Mouse (Mus musculus): ENCODE results near the gene Zbtb16. TPM values are rescaled to one million over a fixed set of nuclear protein-coding genes. Genes with fewer than 3 reads are reported as not detected.

Gene Zbtb16
- total RNA-seq, 2 experiments from 2014 or later, result 4.7 to 5.8 TPM

GRCm38 (mm10) chr9:48773130-48773529, 62.9 kb downstream of the Zbtb16 start:
- no peak for ATAC-seq (replicated peaks; ENCODE audit: poor library complexity)

- peak; percentile 71 for ATAC-seq (replicated peaks; ENCODE audit: poor library complexity)
These were observed 64.5 kb downstream of the Zbtb16 start for GRCm38 (mm10) chr9:48771504-48771903.

GRCm38 (mm10) chr9:48768965-48769364, 67.1 kb downstream of the Zbtb16 start:
- no peak for ATAC-seq (replicated peaks; ENCODE audit: poor library complexity)

- ATAC-seq (replicated peaks; ENCODE audit: poor library complexity), result no peak
These were observed 68.2 kb downstream of the Zbtb16 start for GRCm38 (mm10) chr9:48767666-48768432.

- no peak for ATAC-seq (replicated peaks; ENCODE audit: poor library complexity)
These were observed 70.1 kb downstream of the Zbtb16 start for GRCm38 (mm10) chr9:48765927-48766326.

GRCm38 (mm10) chr9:48764311-48764710, 71.7 kb downstream of the Zbtb16 start:
- ATAC-seq (replicated peaks; ENCODE audit: poor library complexity), result no peak

GRCm38 (mm10) chr9:48761732-48762637, 74.0 kb downstream of the Zbtb16 start:
- no peak for ATAC-seq (replicated peaks; ENCODE audit: poor library complexity)

- no peak for ATAC-seq (replicated peaks; ENCODE audit: poor library complexity)
These were observed 74.9 kb downstream of the Zbtb16 start for GRCm38 (mm10) chr9:48761175-48761556.

GRCm38 (mm10) chr9:48760449-48761174, 75.4 kb downstream of the Zbtb16 start:
- peak; percentile 56 for ATAC-seq (replicated peaks; ENCODE audit: poor library complexity)

- ATAC-seq (replicated peaks; ENCODE audit: poor library complexity), result peak; percentile 56
These were observed 76.9 kb downstream of the Zbtb16 start for GRCm38 (mm10) chr9:48759098-48759497.

- no peak for ATAC-seq (replicated peaks; ENCODE audit: poor library complexity)
These were observed 78.1 kb downstream of the Zbtb16 start for GRCm38 (mm10) chr9:48757650-48758580.

- peak; percentile 26 for ATAC-seq (replicated peaks; ENCODE audit: poor library complexity)
These were observed 79.7 kb downstream of the Zbtb16 start for GRCm38 (mm10) chr9:48756261-48756812.

GRCm38 (mm10) chr9:48755438-48756070, 80.5 kb downstream of the Zbtb16 start:
- no peak for ATAC-seq (replicated peaks; ENCODE audit: poor library complexity)

- no peak for ATAC-seq (replicated peaks; ENCODE audit: poor library complexity)
These were observed 81.6 kb downstream of the Zbtb16 start for GRCm38 (mm10) chr9:48754418-48754817.

GRCm38 (mm10) chr9:48753881-48754280, 82.1 kb downstream of the Zbtb16 start:
- no peak for ATAC-seq (replicated peaks; ENCODE audit: poor library complexity)

GRCm38 (mm10) chr9:48751900-48752299, 84.1 kb downstream of the Zbtb16 start:
- no peak for ATAC-seq (replicated peaks; ENCODE audit: poor library complexity)

GRCm38 (mm10) chr9:48749666-48750065, 86.4 kb downstream of the Zbtb16 start:
- ATAC-seq (replicated peaks; ENCODE audit: poor library complexity), result no peak

- no peak for ATAC-seq (replicated peaks; ENCODE audit: poor library complexity)
These were observed 86.9 kb downstream of the Zbtb16 start for GRCm38 (mm10) chr9:48749168-48749567.

GRCm38 (mm10) chr9:48748761-48749160, 87.3 kb downstream of the Zbtb16 start:
- no peak for ATAC-seq (replicated peaks; ENCODE audit: poor library complexity)
